Mouse (Mus musculus): Measurements from ENCODE around the gene Fhod1. TPM values are rescaled to one million over a fixed set of nuclear protein-coding genes. Genes with fewer than 3 reads are reported as not detected.
A peak's percentile ranks its signal among the peaks of the same experiment; 100 is the strongest.

The Fhod1 gene
- polyA plus RNA-seq, 1 experiment from 2014 or later, result 12.7 TPM

DNA sequence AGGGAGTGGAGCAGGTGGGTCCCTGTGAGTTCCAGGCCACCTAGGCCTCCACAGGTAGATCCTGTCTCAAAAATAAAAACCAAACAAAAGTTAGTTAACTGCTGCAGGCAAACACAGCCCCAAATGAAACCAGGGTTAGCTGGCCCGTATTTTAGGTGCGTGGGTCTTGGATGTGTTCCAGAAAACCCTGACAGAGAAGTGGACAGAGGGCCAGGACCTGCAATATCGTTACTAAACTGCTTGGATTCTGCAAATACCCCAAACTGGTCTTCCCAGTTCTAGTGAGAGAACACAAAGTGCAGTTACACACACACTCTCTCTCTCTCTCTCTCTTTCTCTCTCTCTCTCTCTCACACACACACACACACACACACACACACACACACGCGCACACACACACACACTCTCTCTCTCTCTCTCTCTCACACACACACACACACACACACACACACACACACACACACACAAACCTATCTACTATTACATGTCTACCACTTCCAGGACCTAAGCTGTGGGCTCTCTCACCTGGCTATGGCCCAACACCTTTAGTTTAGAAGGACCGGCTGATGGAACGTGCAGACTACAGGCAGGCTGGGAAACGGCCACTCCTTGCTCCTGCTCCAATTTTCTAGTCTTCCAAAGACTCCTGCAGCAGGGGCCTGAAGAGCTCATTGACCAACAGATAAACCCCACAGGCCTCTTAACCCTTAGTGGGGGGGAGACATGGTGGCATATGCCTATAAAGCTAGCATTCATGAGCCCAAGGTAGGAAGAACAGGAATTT is 3.8 kb downstream of the Fhod1 start:
- peak overlapping the region; percentile 92 for H3K4me2 ChIP-seq (ENCODE audit: low read depth, low read length)
- peak overlapping the region; percentile 96 for H3K9ac ChIP-seq (ENCODE audit: low read length)
- H3K27me3 ChIP-seq (ENCODE audit: control insufficient read depth, insufficient read depth, low read depth, low read length), result no peaks in the 10 kb centered on the region
- ATAC-seq (ENCODE audit: low read depth), result no peak
- no peaks in the 10 kb centered on the region for H3K9me3 ChIP-seq (ENCODE audit: control insufficient read depth, low read length)
- H3K4me1 ChIP-seq (replicated peaks; ENCODE audit: control insufficient read depth, insufficient read depth, low read length), result peaks cover 60% of the 10 kb centered on the region
- peak overlapping the region; percentile 91 for H3K4me3 ChIP-seq (ENCODE audit: low read length)
- H3K27ac ChIP-seq (ENCODE audit: low read length), result peak overlapping the region; percentile 98
- H3K36me3 ChIP-seq (ENCODE audit: control insufficient read depth, insufficient read depth, low read length), result 0 out of 2 replicates have a peak, but pooled peaks cover 4% of the 10 kb centered on the region
- 25% methylated on average over 8 of the region's 8 CpGs for WGBS

DNA sequence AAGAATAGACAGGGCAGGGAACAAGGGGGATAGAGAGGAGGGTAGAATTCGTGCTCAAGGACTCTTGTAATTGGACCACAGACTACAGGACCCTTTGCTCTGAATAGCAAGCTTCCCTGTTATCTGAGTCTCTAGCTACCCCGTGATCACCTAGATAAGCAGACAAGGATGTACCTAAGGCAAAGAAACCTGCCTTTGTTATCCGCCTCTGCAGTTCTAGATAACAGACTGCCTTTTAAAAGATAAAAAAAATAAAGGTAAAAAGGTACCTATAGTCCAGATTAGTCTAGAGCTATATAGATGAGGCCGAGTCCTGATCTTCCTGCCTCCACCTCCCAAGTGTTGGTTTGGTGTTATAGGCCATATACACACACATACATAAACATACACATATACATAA is 5.0 kb downstream of the Fhod1 start:
- no peaks in the 10 kb centered on the region for H3K9me3 ChIP-seq (ENCODE audit: control insufficient read depth, low read length)
- H3K9ac ChIP-seq (ENCODE audit: low read length), result peak overlapping the region; percentile 49
- peaks cover 14% of the 10 kb centered on the region for H3K36me3 ChIP-seq (ENCODE audit: control insufficient read depth, insufficient read depth, low read length)
- no peaks in the 10 kb centered on the region for H3K27me3 ChIP-seq (ENCODE audit: control insufficient read depth, insufficient read depth, low read depth, low read length)
- WGBS, result 44% methylated on average over 4 of the region's 4 CpGs
- peak overlapping the region; percentile 98 for H3K27ac ChIP-seq (ENCODE audit: low read length)
- peaks cover 63% of the 10 kb centered on the region for H3K4me1 ChIP-seq (replicated peaks; ENCODE audit: control insufficient read depth, insufficient read depth, low read length)
- peak overlapping the region; percentile 91 for H3K4me3 ChIP-seq (ENCODE audit: low read length)
- ATAC-seq (ENCODE audit: low read depth), result no peak
- peak overlapping the region; percentile 92 for H3K4me2 ChIP-seq (ENCODE audit: low read depth, low read length)

DNA sequence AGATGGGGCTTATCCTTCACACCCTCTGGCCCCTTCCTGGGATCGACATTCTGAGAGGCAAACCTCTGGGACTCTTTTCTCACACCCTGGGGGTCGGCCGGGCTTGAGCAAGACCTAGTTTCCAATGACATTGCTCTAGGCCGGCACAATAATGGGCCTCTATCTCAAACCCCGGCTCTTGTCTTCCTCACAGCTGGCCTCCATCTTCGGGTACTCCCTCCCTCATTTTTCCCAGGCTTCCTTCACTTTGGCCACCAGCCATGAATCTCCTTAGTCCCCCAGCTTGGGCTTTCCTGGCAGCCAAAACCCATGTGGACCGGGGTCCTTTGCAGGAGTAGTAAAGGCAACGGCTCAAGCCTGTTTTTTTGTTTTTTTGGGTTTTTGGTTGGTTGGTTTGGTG is 6.4 kb downstream of the Fhod1 start:
- Histone ChIP-seq H3K27ac (ENCODE audit: low read length) (peak overlapping the region; percentile 94), H3K4me2 (ENCODE audit: low read depth, low read length) (no peak overlapping the region; the same call in 1 of the 2 replicates), H3K36me3 (ENCODE audit: control insufficient read depth, insufficient read depth, low read length) (peaks cover 28% of the 10 kb centered on the region), H3K9ac (ENCODE audit: low read length) (no peak overlapping the region), H3K27me3 (ENCODE audit: control insufficient read depth, insufficient read depth, low read depth, low read length) (no peaks in the 10 kb centered on the region), H3K4me3 (ENCODE audit: low read length) (no peak overlapping the region), H3K9me3 (ENCODE audit: control insufficient read depth, low read length) (no peaks in the 10 kb centered on the region), H3K4me1 (replicated peaks; ENCODE audit: control insufficient read depth, insufficient read depth, low read length) (peaks cover 63% of the 10 kb centered on the region)
- 19% methylated on average over 8 of the region's 8 CpGs for WGBS
- peak; percentile 87 for ATAC-seq (ENCODE audit: low read depth)

DNA sequence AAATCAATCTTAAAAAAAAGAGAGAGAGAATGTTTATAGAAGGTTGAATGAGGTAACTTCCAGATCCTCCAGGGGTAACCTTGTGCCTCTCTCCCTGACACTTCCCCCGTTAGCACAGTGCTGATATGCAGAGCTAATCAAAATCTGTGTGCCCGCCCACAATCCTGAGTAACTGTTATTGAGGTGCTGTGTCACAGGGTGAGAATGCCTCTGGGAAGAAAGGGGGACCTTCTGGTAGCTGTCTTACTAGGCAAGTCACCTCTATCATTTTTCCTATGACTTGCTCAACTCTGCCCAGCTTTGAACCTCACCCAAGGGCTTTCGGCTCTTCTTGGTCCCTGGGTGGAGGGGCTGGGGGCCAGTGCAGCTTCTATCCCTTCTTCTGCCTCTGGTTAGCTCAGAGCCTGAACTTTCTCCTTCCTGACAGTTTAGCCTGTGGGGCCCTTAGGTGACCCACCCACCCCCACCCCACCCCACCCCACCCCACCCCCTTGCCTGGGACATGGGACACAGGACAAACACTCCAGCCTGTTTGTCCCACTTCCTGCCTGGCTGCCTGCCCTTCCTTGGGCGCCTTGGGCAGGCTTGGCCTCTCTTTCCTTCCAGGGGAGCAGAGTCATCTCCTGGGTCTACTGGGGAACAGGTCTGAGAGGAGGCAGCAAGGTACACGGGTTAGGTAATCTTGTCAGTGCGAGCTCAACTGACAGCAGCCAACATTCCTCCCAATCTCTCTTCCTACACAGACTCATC is 7.7 kb downstream of the Fhod1 start:
- H3K36me3 ChIP-seq (ENCODE audit: control insufficient read depth, insufficient read depth, low read length), result peaks cover 40% of the 10 kb centered on the region
- H3K4me3 ChIP-seq (ENCODE audit: low read length), result peak overlapping the region; percentile 5; the same call in 1 of the 2 replicates
- peak overlapping the region; percentile 94 for H3K27ac ChIP-seq (ENCODE audit: low read length)
- 32% methylated on average over 6 of the region's 6 CpGs for WGBS
- H3K9ac ChIP-seq (ENCODE audit: low read length), result peak overlapping the region; percentile 53
- H3K4me1 ChIP-seq (replicated peaks; ENCODE audit: control insufficient read depth, insufficient read depth, low read length), result peaks cover 55% of the 10 kb centered on the region
- H3K9me3 ChIP-seq (ENCODE audit: control insufficient read depth, low read length), result no peaks in the 10 kb centered on the region
- no peaks in the 10 kb centered on the region for H3K27me3 ChIP-seq (ENCODE audit: control insufficient read depth, insufficient read depth, low read depth, low read length)
- peak; percentile 31 for ATAC-seq (ENCODE audit: low read depth)
- peak overlapping the region; percentile 37 for H3K4me2 ChIP-seq (ENCODE audit: low read depth, low read length)

DNA sequence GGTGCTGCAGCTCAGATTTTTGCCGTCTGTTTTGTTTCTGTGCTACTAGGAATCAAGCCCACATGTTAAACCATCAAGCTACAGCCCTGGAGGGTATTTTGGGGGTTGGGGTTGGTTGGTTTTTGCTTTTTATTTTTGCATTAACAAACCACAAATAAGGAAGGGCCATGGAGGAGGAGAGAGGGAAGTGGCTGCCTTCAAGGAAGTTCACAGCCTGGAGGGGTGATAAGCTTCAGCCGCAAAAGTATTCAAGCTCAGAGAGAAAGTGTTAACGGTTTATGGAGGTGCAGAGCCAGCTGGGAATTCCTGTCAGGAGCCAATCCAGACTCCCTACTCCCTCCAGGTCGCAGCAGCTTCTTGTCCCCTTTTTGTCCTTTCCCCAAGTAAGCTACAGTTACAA is 8.8 kb downstream of the Fhod1 start:
- 24% methylated on average over 4 of the region's 4 CpGs for WGBS
- Histone ChIP-seq H3K27me3 (ENCODE audit: control insufficient read depth, insufficient read depth, low read depth, low read length) (no peaks in the 10 kb centered on the region), H3K4me1 (replicated peaks; ENCODE audit: control insufficient read depth, insufficient read depth, low read length) (peaks cover 47% of the 10 kb centered on the region), H3K4me2 (ENCODE audit: low read depth, low read length) (no peak overlapping the region), H3K9ac (ENCODE audit: low read length) (peak overlapping the region; percentile 5; the same call in 1 of the 2 replicates), H3K4me3 (ENCODE audit: low read length) (no peak overlapping the region), H3K27ac (ENCODE audit: low read length) (peak overlapping the region; percentile 94), H3K36me3 (ENCODE audit: control insufficient read depth, insufficient read depth, low read length) (peaks cover 50% of the 10 kb centered on the region), H3K9me3 (ENCODE audit: control insufficient read depth, low read length) (no peaks in the 10 kb centered on the region)
- ATAC-seq (ENCODE audit: low read depth), result no peak

DNA sequence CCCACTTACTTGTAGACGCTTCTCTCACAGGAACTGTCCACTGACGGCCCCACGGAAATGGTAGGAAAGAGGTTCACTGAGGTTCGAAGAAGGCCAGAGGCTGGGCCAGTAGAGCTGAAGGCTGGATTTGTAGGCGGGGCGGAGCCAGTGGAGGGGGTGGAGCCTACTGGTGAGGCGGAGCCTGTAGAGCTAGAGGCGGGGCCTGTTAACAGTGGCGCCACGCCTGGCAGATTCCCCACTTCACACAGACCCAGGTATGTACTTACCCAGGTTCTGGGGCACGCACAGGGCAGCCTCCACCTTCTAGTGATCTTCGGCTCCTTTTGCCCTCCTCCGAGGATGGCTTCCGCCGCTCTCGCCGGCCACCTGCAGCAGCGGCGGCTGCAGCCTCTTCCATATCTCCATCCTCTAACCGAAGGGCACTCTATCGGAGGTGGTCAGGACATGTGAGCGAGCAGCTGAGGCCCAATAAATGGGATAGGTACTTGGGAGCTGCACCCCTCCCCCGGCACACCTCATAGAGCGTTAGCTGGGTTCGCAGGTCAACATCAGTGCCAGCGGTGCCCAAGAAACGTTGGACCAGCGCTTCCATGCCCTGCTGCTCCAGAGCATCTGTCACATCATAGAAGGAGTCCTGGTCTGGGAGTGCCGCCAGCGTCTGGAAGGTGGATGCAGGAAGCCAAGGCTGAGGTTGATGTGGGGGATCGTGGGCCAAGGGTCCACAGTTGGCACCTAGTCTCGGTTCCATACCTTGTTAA is 11.2 kb downstream of the Fhod1 start:
- Histone ChIP-seq H3K27ac (ENCODE audit: low read length) (no peak overlapping the region), H3K36me3 (ENCODE audit: control insufficient read depth, insufficient read depth, low read length) (peaks cover 63% of the 10 kb centered on the region)

GRCm38 (mm10) chr8:105332523-105332922 is 15.2 kb downstream of the Fhod1 start:
- no peak overlapping the region for H3K4me3 ChIP-seq (ENCODE audit: low read length)
- H3K9me3 ChIP-seq (ENCODE audit: control insufficient read depth, low read length), result no peaks in the 10 kb centered on the region
- ATAC-seq (ENCODE audit: low read depth), result no peak
- H3K27me3 ChIP-seq (ENCODE audit: control insufficient read depth, insufficient read depth, low read depth, low read length), result no peaks in the 10 kb centered on the region
- H3K36me3 ChIP-seq (ENCODE audit: control insufficient read depth, insufficient read depth, low read length), result peaks cover 88% of the 10 kb centered on the region
- H3K27ac ChIP-seq (ENCODE audit: low read length), result peak overlapping the region; percentile 28
- H3K4me1 ChIP-seq (replicated peaks; ENCODE audit: control insufficient read depth, insufficient read depth, low read length), result peaks cover 3% of the 10 kb centered on the region
- 44% methylated on average over 2 of the region's 2 CpGs for WGBS
- no peak overlapping the region for H3K9ac ChIP-seq (ENCODE audit: low read length)
- H3K4me2 ChIP-seq (ENCODE audit: low read depth, low read length), result no peak overlapping the region

More for the DNA sequence above, 11.2 kb downstream of the Fhod1 start:
- Histone ChIP-seq H3K4me1 (replicated peaks; ENCODE audit: control insufficient read depth, insufficient read depth, low read length) (peaks cover 28% of the 10 kb centered on the region), H3K4me2 (ENCODE audit: low read depth, low read length) (no peak overlapping the region), H3K9me3 (ENCODE audit: control insufficient read depth, low read length) (no peaks in the 10 kb centered on the region), H3K9ac (ENCODE audit: low read length) (no peak overlapping the region), H3K4me3 (ENCODE audit: low read length) (no peak overlapping the region), H3K27me3 (ENCODE audit: control insufficient read depth, insufficient read depth, low read depth, low read length) (no peaks in the 10 kb centered on the region)
- 70% methylated on average over 32 of the region's 32 CpGs for WGBS
- ATAC-seq (ENCODE audit: low read depth), result no peak

- ATAC-seq (ENCODE audit: low read depth), result no peak
- H3K4me1 ChIP-seq (replicated peaks; ENCODE audit: control insufficient read depth, insufficient read depth, low read length), result peaks cover 9% of the 10 kb centered on the region
- 94% methylated on average over 9 of the region's 9 CpGs for WGBS
- H3K27ac ChIP-seq (ENCODE audit: low read length), result peak overlapping the region; percentile 28; the same call in 1 of the 2 replicates
- H3K9me3 ChIP-seq (ENCODE audit: control insufficient read depth, low read length), result no peaks in the 10 kb centered on the region
- H3K9ac ChIP-seq (ENCODE audit: low read length), result no peak overlapping the region
- no peak overlapping the region for H3K4me3 ChIP-seq (ENCODE audit: low read length)
- peaks cover 82% of the 10 kb centered on the region for H3K36me3 ChIP-seq (ENCODE audit: control insufficient read depth, insufficient read depth, low read length)
- H3K27me3 ChIP-seq (ENCODE audit: control insufficient read depth, insufficient read depth, low read depth, low read length), result no peaks in the 10 kb centered on the region
- H3K4me2 ChIP-seq (ENCODE audit: low read depth, low read length), result no peak overlapping the region
Observed at GRCm38 (mm10) chr8:105331931-105332330, 15.8 kb downstream of the Fhod1 start.

DNA sequence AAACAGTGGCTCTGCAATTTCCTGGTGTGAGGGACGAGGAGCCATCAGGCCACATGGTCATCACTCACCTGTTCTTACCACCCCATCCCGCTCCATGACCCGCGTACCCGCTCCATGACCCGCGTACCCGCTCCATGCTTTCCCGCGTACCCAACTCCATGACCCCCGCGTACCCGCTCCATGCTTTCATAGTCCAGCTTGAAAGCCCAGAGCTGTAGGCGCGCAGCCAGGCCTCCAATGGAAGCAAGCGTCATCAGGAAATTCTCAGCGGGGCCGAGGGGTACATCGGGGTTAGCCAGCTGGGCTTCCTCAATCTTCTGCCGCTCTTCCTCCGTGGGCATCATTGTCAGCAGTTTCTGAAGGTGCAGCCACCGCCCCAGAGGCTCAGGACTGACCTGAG is 16.3 kb downstream of the Fhod1 start:
- peaks cover 10% of the 10 kb centered on the region for H3K4me1 ChIP-seq (replicated peaks; ENCODE audit: control insufficient read depth, insufficient read depth, low read length)
- H3K4me3 ChIP-seq (ENCODE audit: low read length), result no peak overlapping the region
- H3K27ac ChIP-seq (ENCODE audit: low read length), result no peak overlapping the region
- WGBS, result 89% methylated on average over 22 of the region's 22 CpGs
- H3K27me3 ChIP-seq (ENCODE audit: control insufficient read depth, insufficient read depth, low read depth, low read length), result no peaks in the 10 kb centered on the region
- H3K36me3 ChIP-seq (ENCODE audit: control insufficient read depth, insufficient read depth, low read length), result peaks cover 77% of the 10 kb centered on the region
- no peak overlapping the region for H3K9ac ChIP-seq (ENCODE audit: low read length)
- no peaks in the 10 kb centered on the region for H3K9me3 ChIP-seq (ENCODE audit: control insufficient read depth, low read length)
- ATAC-seq (ENCODE audit: low read depth), result no peak
- no peak overlapping the region for H3K4me2 ChIP-seq (ENCODE audit: low read depth, low read length)

Data from lung, embryonic 16.5 days (tissue).